Mouse (Mus musculus): ENCODE measurements around the gene Cxcl15. TPM values are rescaled to one million over a fixed set of nuclear protein-coding genes. Genes with fewer than 3 reads are reported as not detected.

Gene Cxcl15
- polyA plus RNA-seq, 1 experiment from 2014 or later = not detected

GRCm38 (mm10) chr5:90765821-90766606 lies 28.3 kb upstream of the Cxcl15 start:
- Histone ChIP-seq H3K36me3 (ENCODE audit: control insufficient read depth, insufficient read depth, low read length) (no peaks in the 10 kb centered on the region), H3K4me3 (ENCODE audit: low read depth, low read length) (no peak overlapping the region), H3K4me2 (ENCODE audit: low read depth, low read length, severe bottlenecking) (no peak overlapping the region), H3K9ac (ENCODE audit: low read length) (no peak overlapping the region), H3K27ac (ENCODE audit: low read depth, low read length) (no peak overlapping the region), H3K27me3 (ENCODE audit: control insufficient read depth, insufficient read depth, low read length) (peaks cover 2% of the 10 kb centered on the region; the same call in 1 of the 2 replicates), H3K4me1 (replicated peaks; ENCODE audit: control insufficient read depth, insufficient read depth, low read length) (no peaks in the 10 kb centered on the region), H3K9me3 (ENCODE audit: control insufficient read depth, low read length) (no peaks in the 10 kb centered on the region)
- 82% methylated on average over 8 of the region's 8 CpGs for WGBS
- ATAC-seq (replicated peaks; ENCODE audit: low FRiP score) (no peak), DNase-seq (ENCODE audit: low spot score) (no peak)

DNA sequence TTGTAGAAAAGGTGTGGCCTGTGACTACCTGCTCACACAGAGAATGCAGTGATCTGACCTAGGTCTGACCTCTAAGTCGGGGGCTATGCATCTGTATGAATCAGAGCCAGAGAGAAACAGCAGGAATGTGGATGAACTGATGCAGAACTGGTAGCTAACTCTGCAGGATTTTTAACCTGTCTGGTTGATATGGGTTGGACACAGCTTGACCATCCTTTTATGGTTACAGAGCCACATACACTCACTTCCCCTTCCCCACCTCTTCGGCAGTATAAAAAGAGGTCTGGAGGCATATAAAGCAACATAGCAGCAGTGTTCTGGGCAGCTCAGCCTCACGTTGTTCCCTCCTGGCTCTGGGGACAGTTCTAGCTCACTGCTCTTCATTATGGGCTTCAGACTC lies 26.1 kb upstream of the Cxcl15 start, which contains the start of gene Ppbp:
TSS of gene Ppbp (plus strand) at position 301 of the 400 bp plus-strand sequence.
- Histone ChIP-seq H3K27me3 (ENCODE audit: control insufficient read depth, insufficient read depth, low read length) (no peaks in the 10 kb centered on the region), H3K4me1 (replicated peaks; ENCODE audit: control insufficient read depth, insufficient read depth, low read length) (no peaks in the 10 kb centered on the region), H3K4me2 (ENCODE audit: low read depth, low read length, severe bottlenecking) (no peak within 1 kb of the TSS), H3K27ac (ENCODE audit: low read depth, low read length) (no peak within 1 kb of the TSS), H3K36me3 (ENCODE audit: control insufficient read depth, insufficient read depth, low read length) (no peaks in the 10 kb centered on the region), H3K4me3 (ENCODE audit: low read depth, low read length) (no peak within 1 kb of the TSS), H3K9me3 (ENCODE audit: control insufficient read depth, low read length) (no peaks in the 10 kb centered on the region), H3K9ac (ENCODE audit: low read length) (no peak within 1 kb of the TSS)
- no peak for ATAC-seq (replicated peaks; ENCODE audit: low FRiP score)
- DNase-seq (ENCODE audit: low spot score) = no peak
- 75% methylated on average over 3 of the region's 3 CpGs for WGBS

DNA sequence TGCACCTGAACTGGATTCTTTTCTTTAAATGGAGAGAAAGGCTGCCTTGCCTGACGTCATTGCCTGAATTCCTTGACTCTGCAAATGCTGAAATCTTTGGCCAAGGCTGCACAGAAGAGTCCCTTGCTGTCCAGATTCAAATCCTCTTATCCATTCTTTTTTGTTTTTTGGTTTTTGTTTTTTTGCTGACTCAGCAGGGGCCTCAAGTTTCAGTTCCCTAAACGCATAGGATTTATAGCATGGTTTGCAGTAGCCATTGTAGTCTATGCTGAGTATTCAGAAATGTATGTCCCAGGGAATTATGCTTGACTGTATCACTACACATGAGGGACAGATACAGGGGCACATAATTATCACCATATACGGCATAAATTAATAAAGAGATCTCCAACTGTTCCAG lies 23.0 kb upstream of the Cxcl15 start:
- no peaks in the 10 kb centered on the region for H3K4me1 ChIP-seq (replicated peaks; ENCODE audit: control insufficient read depth, insufficient read depth, low read length)
- H3K9me3 ChIP-seq (ENCODE audit: control insufficient read depth, low read length) = no peaks in the 10 kb centered on the region
- no peak overlapping the region for H3K4me2 ChIP-seq (ENCODE audit: low read depth, low read length, severe bottlenecking)
- WGBS = 73% methylated on average over 3 of the region's 3 CpGs
- no peak overlapping the region for H3K9ac ChIP-seq (ENCODE audit: low read length)
- no peaks in the 10 kb centered on the region for H3K36me3 ChIP-seq (ENCODE audit: control insufficient read depth, insufficient read depth, low read length)
- DNase-seq (ENCODE audit: low spot score) (no peak), ATAC-seq (replicated peaks; ENCODE audit: low FRiP score) (no peak)
- no peaks in the 10 kb centered on the region for H3K27me3 ChIP-seq (ENCODE audit: control insufficient read depth, insufficient read depth, low read length)
- H3K27ac ChIP-seq (ENCODE audit: low read depth, low read length) = no peak overlapping the region
- H3K4me3 ChIP-seq (ENCODE audit: low read depth, low read length) = no peak overlapping the region

DNA sequence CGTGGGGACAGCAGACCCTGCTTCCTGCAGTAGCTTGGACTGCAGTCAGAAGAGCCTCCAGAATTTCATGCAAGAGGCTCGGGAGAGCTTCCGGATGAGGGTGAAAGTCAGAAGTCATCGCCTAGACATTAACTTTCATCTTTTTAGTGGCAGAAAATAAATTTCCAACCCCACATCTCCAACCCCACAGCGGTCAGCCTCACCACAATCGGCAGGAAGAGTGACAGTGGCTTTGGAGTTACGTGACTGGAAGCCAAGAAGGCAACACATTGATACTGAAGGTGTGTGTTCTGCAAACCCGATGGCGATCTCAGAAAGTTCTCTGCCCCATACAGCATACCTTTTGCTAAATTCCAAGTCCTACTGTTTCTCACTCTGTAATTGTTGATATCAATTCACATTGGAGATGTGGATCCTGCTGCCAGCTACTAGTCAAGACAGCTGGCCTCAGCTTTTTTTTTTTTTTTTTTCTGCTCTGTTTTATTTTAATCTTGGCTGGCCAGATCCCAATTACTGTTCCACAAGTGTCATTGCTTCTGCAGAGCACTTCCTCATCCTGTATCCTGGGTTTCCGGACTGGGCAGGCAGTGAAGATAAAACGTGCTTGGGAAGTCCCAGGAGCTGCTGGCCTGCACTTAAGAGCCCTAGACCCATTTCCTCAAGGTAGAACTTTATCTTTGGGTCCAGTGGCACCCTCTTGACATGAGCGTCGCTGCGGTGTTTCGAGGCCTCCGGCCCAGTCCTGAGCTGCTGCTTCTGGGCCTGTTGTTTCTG lies 22.3 kb upstream of the Cxcl15 start, which contains the start of gene Pf4:
TSS of gene Pf4 (plus strand) at position 556 of the 774 bp plus-strand sequence.
- no peaks in the 10 kb centered on the region for H3K36me3 ChIP-seq (ENCODE audit: control insufficient read depth, insufficient read depth, low read length)
- no peak within 1 kb of the TSS for H3K9ac ChIP-seq (ENCODE audit: low read length)
- no peak within 1 kb of the TSS for H3K27ac ChIP-seq (ENCODE audit: low read depth, low read length)
- no peaks in the 10 kb centered on the region for H3K4me1 ChIP-seq (replicated peaks; ENCODE audit: control insufficient read depth, insufficient read depth, low read length)
- no peak within 1 kb of the TSS for H3K4me3 ChIP-seq (ENCODE audit: low read depth, low read length)
- WGBS = 88% methylated on average over 16 of the region's 16 CpGs
- ATAC-seq (replicated peaks; ENCODE audit: low FRiP score) (no peak), DNase-seq (ENCODE audit: low spot score) (no peak)
- no peaks in the 10 kb centered on the region for H3K9me3 ChIP-seq (ENCODE audit: control insufficient read depth, low read length)
- no peaks in the 10 kb centered on the region for H3K27me3 ChIP-seq (ENCODE audit: control insufficient read depth, insufficient read depth, low read length)
- no peak within 1 kb of the TSS for H3K4me2 ChIP-seq (ENCODE audit: low read depth, low read length, severe bottlenecking)

DNA sequence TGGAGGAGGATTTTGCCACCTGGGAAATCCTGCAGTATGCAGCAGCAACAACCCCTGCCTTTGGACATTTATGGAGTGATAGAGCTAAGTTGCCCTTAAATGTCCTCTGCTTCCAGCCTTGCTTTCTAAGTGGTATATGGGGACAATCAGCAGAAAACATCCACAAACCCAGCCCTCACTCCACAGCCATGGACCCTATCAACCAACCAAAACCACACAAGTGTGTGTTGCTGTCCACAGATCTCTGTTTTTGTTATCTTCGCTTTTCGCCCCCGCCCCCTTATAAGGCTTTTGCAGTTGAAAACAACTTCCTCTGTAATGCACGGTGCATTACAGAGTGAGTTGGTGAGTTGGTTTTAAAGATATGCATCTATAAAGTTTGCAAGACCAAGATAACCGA lies 18.8 kb upstream of the Cxcl15 start:
- Histone ChIP-seq H3K4me3 (ENCODE audit: low read depth, low read length) (no peak overlapping the region), H3K27me3 (ENCODE audit: control insufficient read depth, insufficient read depth, low read length) (no peaks in the 10 kb centered on the region), H3K36me3 (ENCODE audit: control insufficient read depth, insufficient read depth, low read length) (no peaks in the 10 kb centered on the region), H3K9me3 (ENCODE audit: control insufficient read depth, low read length) (no peaks in the 10 kb centered on the region), H3K4me1 (replicated peaks; ENCODE audit: control insufficient read depth, insufficient read depth, low read length) (no peaks in the 10 kb centered on the region), H3K9ac (ENCODE audit: low read length) (no peak overlapping the region), H3K27ac (ENCODE audit: low read depth, low read length) (no peak overlapping the region), H3K4me2 (ENCODE audit: low read depth, low read length, severe bottlenecking) (no peak overlapping the region)
- 96% methylated on average over 5 of the region's 5 CpGs for WGBS
- DNase-seq (ENCODE audit: low spot score) (no peak), ATAC-seq (replicated peaks; ENCODE audit: low FRiP score) (no peak)

GRCm38 (mm10) chr5:90777621-90778020 lies 16.7 kb upstream of the Cxcl15 start:
- no peaks in the 10 kb centered on the region for H3K36me3 ChIP-seq (ENCODE audit: control insufficient read depth, insufficient read depth, low read length)
- no peak for DNase-seq (ENCODE audit: low spot score)
- no peaks in the 10 kb centered on the region for H3K27me3 ChIP-seq (ENCODE audit: control insufficient read depth, insufficient read depth, low read length)
- H3K9me3 ChIP-seq (ENCODE audit: control insufficient read depth, low read length) = no peaks in the 10 kb centered on the region
- H3K4me2 ChIP-seq (ENCODE audit: low read depth, low read length, severe bottlenecking) = no peak overlapping the region
- H3K4me1 ChIP-seq (replicated peaks; ENCODE audit: control insufficient read depth, insufficient read depth, low read length) = no peaks in the 10 kb centered on the region
- ATAC-seq (replicated peaks; ENCODE audit: low FRiP score) = no peak
- H3K4me3 ChIP-seq (ENCODE audit: low read depth, low read length) = no peak overlapping the region
- WGBS = 75% methylated on average over 10 of the region's 10 CpGs
- H3K9ac ChIP-seq (ENCODE audit: low read length) = no peak overlapping the region
- no peak overlapping the region for H3K27ac ChIP-seq (ENCODE audit: low read depth, low read length)

DNA sequence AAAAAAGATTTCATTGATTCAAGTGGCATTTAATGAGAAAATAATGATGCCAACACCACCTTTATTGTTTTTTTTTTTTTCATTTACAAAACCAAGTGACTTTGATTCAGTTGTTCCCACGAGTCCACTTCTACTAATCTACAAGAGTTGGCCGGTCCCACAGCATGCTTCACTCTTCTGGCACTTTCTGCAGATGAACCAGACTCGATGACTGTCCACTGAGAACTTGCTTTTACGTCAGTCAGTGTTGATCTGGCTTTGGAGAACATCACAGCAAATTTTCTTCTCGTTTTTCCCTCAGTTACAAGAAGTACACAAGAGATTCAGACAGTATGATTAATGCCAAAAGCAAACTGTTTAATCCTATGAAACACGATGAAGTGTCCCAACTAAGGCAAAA lies 15.5 kb upstream of the Cxcl15 start:
- Histone ChIP-seq H3K27me3 (ENCODE audit: control insufficient read depth, insufficient read depth, low read length) (no peaks in the 10 kb centered on the region), H3K36me3 (ENCODE audit: control insufficient read depth, insufficient read depth, low read length) (no peaks in the 10 kb centered on the region), H3K9ac (ENCODE audit: low read length) (no peak overlapping the region), H3K9me3 (ENCODE audit: control insufficient read depth, low read length) (no peaks in the 10 kb centered on the region), H3K27ac (ENCODE audit: low read depth, low read length) (no peak overlapping the region), H3K4me3 (ENCODE audit: low read depth, low read length) (no peak overlapping the region), H3K4me1 (replicated peaks; ENCODE audit: control insufficient read depth, insufficient read depth, low read length) (no peaks in the 10 kb centered on the region), H3K4me2 (ENCODE audit: low read depth, low read length, severe bottlenecking) (no peak overlapping the region)
- 86% methylated on average over 6 of the region's 6 CpGs for WGBS
- DNase-seq (ENCODE audit: low spot score) (no peak), ATAC-seq (replicated peaks; ENCODE audit: low FRiP score) (no peak)

GRCm38 (mm10) chr5:90783697-90784096 lies 10.6 kb upstream of the Cxcl15 start:
- Histone ChIP-seq H3K9me3 (ENCODE audit: control insufficient read depth, low read length) (no peaks in the 10 kb centered on the region), H3K9ac (ENCODE audit: low read length) (no peak overlapping the region), H3K36me3 (ENCODE audit: control insufficient read depth, insufficient read depth, low read length) (no peaks in the 10 kb centered on the region), H3K4me1 (replicated peaks; ENCODE audit: control insufficient read depth, insufficient read depth, low read length) (no peaks in the 10 kb centered on the region), H3K27ac (ENCODE audit: low read depth, low read length) (no peak overlapping the region), H3K4me3 (ENCODE audit: low read depth, low read length) (no peak overlapping the region), H3K4me2 (ENCODE audit: low read depth, low read length, severe bottlenecking) (no peak overlapping the region), H3K27me3 (ENCODE audit: control insufficient read depth, insufficient read depth, low read length) (no peaks in the 10 kb centered on the region)
- WGBS = 91% methylated on average over 3 of the region's 3 CpGs
- ATAC-seq (replicated peaks; ENCODE audit: low FRiP score) (no peak), DNase-seq (ENCODE audit: low spot score) (no peak)

All from forebrain, embryonic 11.5 days (tissue).